Mouse (Mus musculus): Measurements from ENCODE around the gene Itpk1. TPM values are rescaled to one million over a fixed set of nuclear protein-coding genes. Genes with fewer than 3 reads are reported as not detected.
A peak's percentile ranks its signal among the peaks of the same experiment; 100 is the strongest.

Itpk1 gene
- polyA plus RNA-seq, 1 experiment = 44.0 TPM

DNA sequence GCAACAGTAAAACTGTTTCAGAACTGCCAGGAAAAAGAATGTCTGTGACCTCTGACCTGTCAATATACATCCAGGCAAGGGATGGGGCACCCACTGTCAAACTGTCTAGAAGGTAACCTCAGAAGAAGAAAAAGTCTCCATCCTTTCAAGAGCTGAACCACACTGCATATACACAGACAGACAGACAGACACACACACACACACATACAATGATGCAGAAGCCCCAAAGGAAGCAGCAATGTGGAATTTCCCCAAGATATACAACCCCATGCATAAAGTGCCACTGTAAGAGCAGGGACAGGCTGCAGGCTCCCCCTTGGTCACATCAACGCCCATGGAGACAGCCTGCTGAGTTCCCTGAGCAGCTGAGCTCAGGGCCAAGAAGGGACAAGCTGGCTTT, 5.6 kb downstream of the Itpk1 start:
- no peak for TF ChIP-seq POLR2A (IDR thresholded peaks at IDR 0.05; ENCODE audit: insufficient read depth, low read length)
- Histone ChIP-seq H3K36me3 (ENCODE audit: control insufficient read depth, insufficient read depth, low read length, poor library complexity, severe bottlenecking) (no peaks in the 10 kb centered on the region), H3K4me3 (ENCODE audit: low read depth, low read length) (no peak overlapping the region), H3K9me3 (replicated peaks; ENCODE audit: control insufficient read depth, insufficient read depth, low read length, poor library complexity, severe bottlenecking) (no peaks in the 10 kb centered on the region), H3K9ac (ENCODE audit: low read depth, poor library complexity, severe bottlenecking) (no peak overlapping the region), H3K4me1 (ENCODE audit: control insufficient read depth, insufficient read depth, low read length) (peaks cover 30% of the 10 kb centered on the region), H3K27ac (ENCODE audit: insufficient read depth, low read length) (no peak overlapping the region), H3K27me3 (ENCODE audit: control insufficient read depth, insufficient read depth, low read length, poor library complexity, severe bottlenecking) (no peaks in the 10 kb centered on the region)

DNA sequence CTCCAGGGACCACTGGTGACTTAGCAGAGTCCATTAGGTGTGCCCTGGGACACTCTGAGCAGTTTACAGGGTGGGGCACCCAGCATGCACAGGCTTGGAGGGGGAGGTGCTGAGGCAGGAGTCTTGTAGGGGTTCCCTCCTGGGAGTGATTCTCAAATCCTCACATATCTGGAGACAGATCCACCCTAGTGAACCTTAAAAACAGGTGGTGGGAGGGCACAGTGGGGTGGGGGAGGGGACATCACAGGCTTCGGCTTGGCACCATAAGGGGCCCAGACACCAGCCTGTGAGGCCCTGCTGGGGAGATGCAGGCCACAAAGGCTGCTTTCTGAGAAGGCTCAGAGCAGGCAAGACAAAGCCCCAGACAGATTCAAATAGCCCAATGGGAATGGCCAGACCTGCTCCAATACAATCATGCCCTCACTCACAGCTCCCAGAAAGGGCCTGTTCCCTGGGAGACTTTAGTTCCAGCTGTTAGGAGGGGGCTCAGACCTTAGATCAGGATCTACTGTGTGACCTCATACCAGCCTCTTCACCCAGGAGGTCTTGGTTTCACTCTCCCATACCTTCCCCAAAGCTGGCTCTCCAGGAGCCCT, 6.5 kb downstream of the Itpk1 start:
- Histone ChIP-seq H3K36me3 (ENCODE audit: control insufficient read depth, insufficient read depth, low read length, poor library complexity, severe bottlenecking) (no peaks in the 10 kb centered on the region), H3K4me1 (ENCODE audit: control insufficient read depth, insufficient read depth, low read length) (peaks cover 33% of the 10 kb centered on the region), H3K9ac (ENCODE audit: low read depth, poor library complexity, severe bottlenecking) (peak overlapping the region; percentile 24; the same call in 1 of the 2 replicates), H3K27ac (ENCODE audit: insufficient read depth, low read length) (peak overlapping the region; percentile 13; the same call in 1 of the 2 replicates), H3K9me3 (replicated peaks; ENCODE audit: control insufficient read depth, insufficient read depth, low read length, poor library complexity, severe bottlenecking) (no peaks in the 10 kb centered on the region), H3K4me3 (ENCODE audit: low read depth, low read length) (no peak overlapping the region), H3K27me3 (ENCODE audit: control insufficient read depth, insufficient read depth, low read length, poor library complexity, severe bottlenecking) (no peaks in the 10 kb centered on the region)
- TF ChIP-seq EP300 (IDR thresholded peaks at IDR 0.05; ENCODE audit: insufficient read depth, low read depth, low read length) (no peak), POLR2A (IDR thresholded peaks at IDR 0.05; ENCODE audit: insufficient read depth, low read length) (no peak), CTCF (IDR thresholded peaks at IDR 0.05; ENCODE audit: low read depth, low read length) (no peak)

DNA sequence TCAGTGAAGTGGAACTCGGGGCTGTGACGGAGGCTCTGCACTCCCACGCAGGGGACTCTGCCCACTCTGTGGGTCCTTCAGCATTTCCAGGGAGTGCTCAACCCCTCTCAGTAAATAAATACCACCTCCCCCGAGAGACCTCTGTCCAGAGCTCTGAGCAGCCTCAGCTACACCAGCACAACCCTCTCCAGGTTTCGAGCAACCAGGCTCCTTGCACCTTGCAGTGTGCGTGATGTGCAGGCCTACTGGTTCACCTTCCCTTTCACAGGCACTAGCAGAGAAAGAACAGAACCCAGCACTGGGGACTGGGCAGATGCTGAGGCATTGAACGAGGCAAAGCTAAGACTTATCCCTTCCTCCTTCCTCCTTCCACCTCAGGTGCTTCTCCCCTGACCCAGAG, 7.3 kb downstream of the Itpk1 start:
- Histone ChIP-seq H3K4me1 (ENCODE audit: control insufficient read depth, insufficient read depth, low read length) (peaks cover 36% of the 10 kb centered on the region), H3K9me3 (replicated peaks; ENCODE audit: control insufficient read depth, insufficient read depth, low read length, poor library complexity, severe bottlenecking) (no peaks in the 10 kb centered on the region), H3K4me3 (ENCODE audit: low read depth, low read length) (no peak overlapping the region), H3K36me3 (ENCODE audit: control insufficient read depth, insufficient read depth, low read length, poor library complexity, severe bottlenecking) (no peaks in the 10 kb centered on the region), H3K9ac (ENCODE audit: low read depth, poor library complexity, severe bottlenecking) (no peak overlapping the region), H3K27ac (ENCODE audit: insufficient read depth, low read length) (no peak overlapping the region), H3K27me3 (ENCODE audit: control insufficient read depth, insufficient read depth, low read length, poor library complexity, severe bottlenecking) (no peaks in the 10 kb centered on the region)
- TF ChIP-seq POLR2A (IDR thresholded peaks at IDR 0.05; ENCODE audit: insufficient read depth, low read length) = no peak
- TF ChIP-seq CTCF (IDR thresholded peaks at IDR 0.05; ENCODE audit: low read depth, low read length) = no peak
- TF ChIP-seq EP300 (IDR thresholded peaks at IDR 0.05; ENCODE audit: insufficient read depth, low read depth, low read length) = no peak

DNA sequence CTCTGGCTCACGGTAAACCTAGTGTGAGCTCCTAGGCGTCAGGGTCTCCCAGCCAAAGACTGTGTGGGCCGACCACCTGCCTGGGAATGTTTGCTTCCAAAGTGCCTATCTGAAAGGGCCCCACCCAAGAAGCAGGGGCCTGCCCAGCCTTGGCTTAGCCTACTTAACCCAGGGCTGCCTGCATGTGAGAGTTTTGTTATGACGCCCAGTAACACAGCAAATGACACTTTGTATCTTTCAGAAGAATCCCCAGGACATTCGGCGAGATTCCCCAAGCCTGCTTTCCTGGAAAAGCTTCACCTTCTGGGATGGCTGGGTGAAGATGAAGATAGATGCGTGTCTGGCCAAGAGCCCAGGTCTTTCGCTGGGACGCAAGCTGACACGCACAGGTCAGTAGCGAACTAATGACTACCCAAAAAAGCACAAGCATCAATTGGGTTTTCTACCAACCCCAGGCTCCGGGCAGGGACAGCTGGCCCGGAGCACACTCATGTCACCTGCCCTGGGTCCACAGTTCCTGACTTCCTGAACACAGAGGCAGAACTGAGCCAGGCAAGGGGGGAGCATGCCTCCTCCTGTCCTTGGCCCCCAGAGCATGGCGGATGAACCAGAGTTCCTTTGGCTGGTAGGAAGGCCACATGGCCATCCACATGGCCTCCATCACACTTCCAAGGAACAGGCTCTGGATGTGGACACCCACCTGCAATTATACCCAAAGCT, 7.9 kb downstream of the Itpk1 start:
- no peaks in the 10 kb centered on the region for H3K27me3 ChIP-seq (ENCODE audit: control insufficient read depth, insufficient read depth, low read length, poor library complexity, severe bottlenecking)
- no peak overlapping the region for H3K4me3 ChIP-seq (ENCODE audit: low read depth, low read length)
- H3K9me3 ChIP-seq (replicated peaks; ENCODE audit: control insufficient read depth, insufficient read depth, low read length, poor library complexity, severe bottlenecking) = no peaks in the 10 kb centered on the region
- no peak for TF ChIP-seq CTCF (IDR thresholded peaks at IDR 0.05; ENCODE audit: low read depth, low read length)
- no peaks in the 10 kb centered on the region for H3K36me3 ChIP-seq (ENCODE audit: control insufficient read depth, insufficient read depth, low read length, poor library complexity, severe bottlenecking)
- H3K27ac ChIP-seq (ENCODE audit: insufficient read depth, low read length) = no peak overlapping the region
- no peak overlapping the region for H3K9ac ChIP-seq (ENCODE audit: low read depth, poor library complexity, severe bottlenecking)
- H3K4me1 ChIP-seq (ENCODE audit: control insufficient read depth, insufficient read depth, low read length) = peaks cover 37% of the 10 kb centered on the region

DNA sequence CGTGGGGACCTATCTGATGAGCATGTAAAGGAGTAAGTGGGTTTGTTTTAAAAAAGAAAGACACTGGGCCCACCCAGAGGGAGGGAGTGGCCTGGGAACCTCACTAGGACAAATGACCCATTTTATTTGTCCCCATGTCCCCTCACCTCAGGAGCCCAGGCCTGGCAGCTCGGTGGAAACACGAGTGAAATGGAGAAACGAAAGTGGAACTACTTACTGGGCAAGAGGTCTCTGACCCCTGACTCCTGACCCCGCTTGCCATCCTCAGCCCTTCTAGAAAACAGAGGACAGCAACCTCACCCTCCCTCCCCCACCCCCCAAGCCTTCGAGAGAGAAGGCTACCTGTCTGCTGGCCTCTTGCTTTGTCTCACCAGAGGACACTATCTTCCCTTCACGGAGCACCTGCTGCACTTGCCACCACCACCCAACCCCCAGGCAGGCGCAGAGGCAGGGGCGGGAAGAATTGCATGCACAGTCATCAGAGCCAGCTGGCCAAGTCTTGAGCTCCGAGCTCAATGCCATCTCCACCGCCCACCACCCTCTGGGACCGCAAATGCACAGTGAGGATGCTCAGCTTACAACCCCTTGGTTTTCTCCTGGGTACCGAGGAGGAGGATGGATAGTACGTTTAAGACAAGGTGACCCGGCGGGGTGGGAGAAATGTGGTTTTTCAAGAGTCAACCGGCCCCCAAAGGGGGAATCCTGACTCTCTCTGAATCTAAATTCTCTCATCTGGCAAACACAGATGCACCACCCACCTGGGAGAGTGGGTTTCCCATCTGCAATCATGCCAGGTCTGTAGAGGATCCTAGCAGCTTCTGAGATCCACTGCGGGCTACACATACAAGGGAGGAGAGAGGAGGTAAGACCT, 9.1 kb downstream of the Itpk1 start:
- peaks cover 34% of the 10 kb centered on the region for H3K4me1 ChIP-seq (ENCODE audit: control insufficient read depth, insufficient read depth, low read length)
- TF ChIP-seq POLR2A (IDR thresholded peaks at IDR 0.05; ENCODE audit: insufficient read depth, low read length) (no peak), CTCF (IDR thresholded peaks at IDR 0.05; ENCODE audit: low read depth, low read length) (no peak), EP300 (IDR thresholded peaks at IDR 0.05; ENCODE audit: insufficient read depth, low read depth, low read length) (no peak)

DNA sequence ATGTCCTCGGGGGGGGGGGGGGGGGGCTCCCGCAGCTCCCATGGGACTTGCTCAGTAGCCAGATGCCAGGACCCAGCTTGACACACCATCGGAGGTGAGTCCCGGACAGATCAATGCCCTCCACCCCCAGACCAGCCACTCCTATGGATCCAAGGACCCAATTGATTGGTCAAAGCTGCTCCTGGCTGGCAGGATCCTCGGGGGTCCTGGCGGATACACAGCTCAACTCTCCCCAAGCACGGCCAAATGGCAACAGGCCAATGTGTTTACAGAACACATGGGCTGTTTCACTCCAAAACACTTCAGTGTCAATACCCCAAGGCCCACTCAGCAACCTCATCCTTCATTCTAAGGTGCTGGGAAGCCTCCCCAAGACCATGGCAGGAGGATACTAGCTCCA, 13.0 kb downstream of the Itpk1 start:
- peaks cover 22% of the 10 kb centered on the region for H3K4me1 ChIP-seq (ENCODE audit: control insufficient read depth, insufficient read depth, low read length)
- H3K4me3 ChIP-seq (ENCODE audit: low read depth, low read length) = no peak overlapping the region
- H3K27ac ChIP-seq (ENCODE audit: insufficient read depth, low read length) = no peak overlapping the region
- H3K36me3 ChIP-seq (ENCODE audit: control insufficient read depth, insufficient read depth, low read length, poor library complexity, severe bottlenecking) = no peaks in the 10 kb centered on the region
- H3K27me3 ChIP-seq (ENCODE audit: control insufficient read depth, insufficient read depth, low read length, poor library complexity, severe bottlenecking) = no peaks in the 10 kb centered on the region
- TF ChIP-seq POLR2A (IDR thresholded peaks at IDR 0.05; ENCODE audit: insufficient read depth, low read length) = no peak
- no peak for TF ChIP-seq EP300 (IDR thresholded peaks at IDR 0.05; ENCODE audit: insufficient read depth, low read depth, low read length)
- no peak for TF ChIP-seq CTCF (IDR thresholded peaks at IDR 0.05; ENCODE audit: low read depth, low read length)
- H3K9me3 ChIP-seq (replicated peaks; ENCODE audit: control insufficient read depth, insufficient read depth, low read length, poor library complexity, severe bottlenecking) = no peaks in the 10 kb centered on the region
- H3K9ac ChIP-seq (ENCODE audit: low read depth, poor library complexity, severe bottlenecking) = no peak overlapping the region

More for the DNA sequence above, 9.1 kb downstream of the Itpk1 start:
- H3K27ac ChIP-seq (ENCODE audit: insufficient read depth, low read length) = no peak overlapping the region
- H3K36me3 ChIP-seq (ENCODE audit: control insufficient read depth, insufficient read depth, low read length, poor library complexity, severe bottlenecking) = no peaks in the 10 kb centered on the region
- no peak overlapping the region for H3K4me3 ChIP-seq (ENCODE audit: low read depth, low read length)
- H3K9ac ChIP-seq (ENCODE audit: low read depth, poor library complexity, severe bottlenecking) = no peak overlapping the region
- H3K27me3 ChIP-seq (ENCODE audit: control insufficient read depth, insufficient read depth, low read length, poor library complexity, severe bottlenecking) = no peaks in the 10 kb centered on the region
- no peaks in the 10 kb centered on the region for H3K9me3 ChIP-seq (replicated peaks; ENCODE audit: control insufficient read depth, insufficient read depth, low read length, poor library complexity, severe bottlenecking)
